Mouse (Mus musculus): ENCODE data around the gene Spata18. TPM values are rescaled to one million over a fixed set of nuclear protein-coding genes. Genes with fewer than 3 reads are reported as not detected.

Spata18 gene
- polyA plus RNA-seq, 1 experiment from 2014 or later = 0.16 TPM

DNA sequence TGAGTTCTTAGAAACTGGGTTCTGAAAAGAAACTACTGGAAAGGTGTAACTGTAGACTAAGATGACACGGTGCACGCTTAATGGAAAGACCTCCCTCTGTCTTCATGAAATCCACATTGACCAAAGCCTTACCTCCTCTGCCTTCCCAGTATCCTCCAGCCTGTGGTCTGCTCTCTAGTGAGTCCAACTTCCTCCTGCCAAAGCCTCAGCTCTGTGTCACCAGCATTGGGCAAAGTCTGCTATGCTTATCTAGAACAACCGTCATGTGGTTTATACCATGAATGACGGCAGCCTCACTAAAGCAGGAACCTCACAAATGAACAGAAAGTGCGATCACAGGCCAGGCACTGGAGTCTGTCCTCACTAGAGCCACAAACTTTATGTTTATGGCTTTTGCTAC, 21.0 kb upstream of the Spata18 start:
- no peaks in the 10 kb centered on the region for H3K9me3 ChIP-seq
- no peak overlapping the region for H3K4me3 ChIP-seq
- 43% methylated on average over 5 of the region's 5 CpGs for WGBS
- no peak overlapping the region for H3K27ac ChIP-seq (replicated peaks)
- peaks cover 21% of the 10 kb centered on the region for H3K4me1 ChIP-seq
- H3K9ac ChIP-seq = no peak overlapping the region
- ATAC-seq (ENCODE audit: extremely low read depth, insufficient number of reproducible peaks, low FRiP score, low TSS enrichment) = no peak
- H3K36me3 ChIP-seq = peaks cover 16% of the 10 kb centered on the region
- H3K4me2 ChIP-seq = peak overlapping the region; percentile 18; the same call in 1 of the 2 replicates
- no peaks in the 10 kb centered on the region for H3K27me3 ChIP-seq (replicated peaks)

- no peak for ATAC-seq (ENCODE audit: extremely low read depth, insufficient number of reproducible peaks, low FRiP score, low TSS enrichment)
- 66% methylated on average over 10 of the region's 10 CpGs for WGBS
- Histone ChIP-seq H3K9me3 (no peaks in the 10 kb centered on the region), H3K36me3 (peaks cover 23% of the 10 kb centered on the region), H3K9ac (no peak overlapping the region), H3K4me2 (no peak overlapping the region), H3K27me3 (replicated peaks) (no peaks in the 10 kb centered on the region), H3K27ac (replicated peaks) (no peak overlapping the region), H3K4me1 (peaks cover 16% of the 10 kb centered on the region), H3K4me3 (no peak overlapping the region)
Measured at GRCm38 (mm10) chr5:73631001-73631558, 20.1 kb upstream of the Spata18 start.

DNA sequence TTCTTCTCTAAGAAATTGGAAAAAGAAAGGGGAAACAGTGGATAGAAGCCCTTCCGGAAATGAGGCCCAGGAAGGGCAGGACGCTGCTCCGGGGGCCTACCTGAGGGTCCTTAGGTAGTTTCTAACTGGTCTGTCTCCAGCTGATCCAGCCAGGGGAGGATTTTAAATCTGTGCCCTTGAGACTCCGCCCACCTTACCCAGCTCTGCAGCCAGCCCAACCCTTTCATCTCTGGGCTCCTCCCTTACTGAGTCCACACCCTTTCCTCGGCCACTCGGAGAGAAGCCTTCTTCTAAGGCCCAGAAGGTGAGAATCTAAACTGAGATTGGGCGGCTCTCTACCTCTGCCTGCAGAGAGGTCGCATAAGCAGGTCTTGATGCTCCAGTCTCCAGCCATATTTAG, 18.9 kb upstream of the Spata18 start, which contains the start of gene Lrrc66:
TSS of gene Lrrc66 (minus strand) at position 236 of the 400 bp plus-strand sequence.
- Histone ChIP-seq H3K9ac (no peak within 1 kb of the TSS), H3K36me3 (peaks cover 29% of the 10 kb centered on the region), H3K27me3 (replicated peaks) (no peaks in the 10 kb centered on the region), H3K4me2 (no peak within 1 kb of the TSS), H3K9me3 (no peaks in the 10 kb centered on the region), H3K4me1 (peaks cover 19% of the 10 kb centered on the region), H3K4me3 (no peak within 1 kb of the TSS), H3K27ac (replicated peaks) (no peak within 1 kb of the TSS)
- ATAC-seq (ENCODE audit: extremely low read depth, insufficient number of reproducible peaks, low FRiP score, low TSS enrichment) = no peak
- 70% methylated on average over 8 of the region's 8 CpGs for WGBS

DNA sequence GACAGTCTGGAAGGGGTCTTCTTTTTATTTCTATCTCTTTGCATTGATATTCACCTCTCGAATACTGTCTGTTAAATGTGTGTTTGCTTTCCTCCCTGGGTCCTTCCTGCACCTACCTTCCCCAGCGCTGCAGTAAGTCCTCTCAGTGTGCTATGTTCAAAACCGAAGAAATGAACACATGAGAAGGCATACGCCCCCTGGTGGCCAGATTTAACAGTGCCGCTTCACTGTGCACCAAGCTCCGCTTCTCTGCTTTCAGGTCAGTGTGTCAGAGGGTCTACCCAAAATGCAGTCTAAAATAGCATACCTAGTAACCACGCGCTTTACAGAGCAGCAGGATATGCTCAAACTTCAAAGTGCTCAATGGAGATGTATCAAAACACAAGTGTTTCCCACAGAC, 18.0 kb upstream of the Spata18 start:
- ATAC-seq (ENCODE audit: extremely low read depth, insufficient number of reproducible peaks, low FRiP score, low TSS enrichment) = no peak
- WGBS = 54% methylated on average over 8 of the region's 8 CpGs

DNA sequence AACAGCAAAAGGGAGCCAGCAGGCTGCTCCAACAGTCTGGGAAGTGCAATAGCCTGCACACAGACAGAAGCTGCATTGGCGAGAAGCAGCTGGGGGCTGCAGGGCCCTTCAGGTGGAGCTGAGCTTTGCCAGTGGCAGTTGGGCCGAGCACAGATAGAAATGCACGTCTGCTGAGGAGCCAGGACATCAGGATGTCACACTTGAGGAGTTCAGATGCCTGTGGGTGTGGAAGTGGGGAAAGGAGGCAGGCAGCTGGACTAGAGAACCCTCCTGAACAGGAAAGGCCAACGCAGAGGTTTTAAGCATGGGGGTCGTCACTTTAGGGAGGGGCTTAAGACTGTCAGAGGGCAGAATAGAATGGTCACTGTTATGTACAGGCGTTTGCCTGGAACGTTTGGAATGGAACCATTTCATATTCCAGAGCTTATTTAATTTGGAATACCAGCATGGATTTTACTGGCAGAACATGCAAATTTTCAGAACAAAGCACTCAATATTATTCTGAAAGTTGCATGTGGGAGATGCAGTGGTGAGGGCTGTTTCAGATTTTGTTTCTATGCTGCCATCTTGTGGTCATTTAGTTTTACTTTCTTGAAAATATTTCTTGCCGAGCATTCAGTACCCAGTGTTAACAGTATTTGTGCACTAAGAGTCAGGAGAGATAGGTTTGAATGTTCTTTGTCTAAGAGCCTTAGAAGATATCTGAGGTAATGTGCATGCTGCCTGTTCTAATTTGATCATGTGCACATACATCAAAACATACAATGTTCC, 13.7 kb upstream of the Spata18 start:
- H3K4me2 ChIP-seq = peak overlapping the region; percentile 11; the same call in 1 of the 2 replicates
- H3K4me3 ChIP-seq = no peak overlapping the region
- no peaks in the 10 kb centered on the region for H3K27me3 ChIP-seq (replicated peaks)
- peaks cover 11% of the 10 kb centered on the region for H3K4me1 ChIP-seq
- 33% methylated on average over 8 of the region's 8 CpGs for WGBS
- no peak for ATAC-seq (ENCODE audit: extremely low read depth, insufficient number of reproducible peaks, low FRiP score, low TSS enrichment)
- no peaks in the 10 kb centered on the region for H3K9me3 ChIP-seq
- H3K36me3 ChIP-seq = peaks cover 59% of the 10 kb centered on the region
- H3K9ac ChIP-seq = no peak overlapping the region
- no peak overlapping the region for H3K27ac ChIP-seq (replicated peaks)

More for the DNA sequence above, 18.0 kb upstream of the Spata18 start:
- H3K27ac ChIP-seq (replicated peaks) = no peak overlapping the region
- no peaks in the 10 kb centered on the region for H3K9me3 ChIP-seq
- no peak overlapping the region for H3K9ac ChIP-seq
- no peak overlapping the region for H3K4me2 ChIP-seq
- no peak overlapping the region for H3K4me3 ChIP-seq
- H3K27me3 ChIP-seq (replicated peaks) = no peaks in the 10 kb centered on the region
- peaks cover 23% of the 10 kb centered on the region for H3K4me1 ChIP-seq
- H3K36me3 ChIP-seq = peaks cover 32% of the 10 kb centered on the region

DNA sequence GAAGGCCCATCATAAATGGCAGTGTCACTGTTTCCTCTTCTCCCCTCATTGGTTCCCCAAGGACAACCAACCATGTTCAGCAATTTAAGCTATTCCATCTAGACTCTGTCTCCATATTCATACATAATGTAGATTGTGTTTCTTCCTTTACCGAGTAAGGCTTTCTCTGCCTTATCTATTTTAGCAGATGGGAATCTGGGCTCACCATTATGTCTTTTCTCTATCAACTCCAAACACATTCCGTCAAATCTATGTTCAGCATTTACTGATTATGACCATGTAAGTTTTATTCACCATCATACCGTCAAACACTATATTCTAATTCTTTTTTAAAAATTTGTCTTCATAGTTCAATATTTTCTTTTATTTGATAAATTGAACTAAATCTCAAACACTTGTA, 10.1 kb upstream of the Spata18 start:
- H3K9me3 ChIP-seq = no peaks in the 10 kb centered on the region
- ATAC-seq (ENCODE audit: extremely low read depth, insufficient number of reproducible peaks, low FRiP score, low TSS enrichment) = no peak
- H3K36me3 ChIP-seq = peaks cover 45% of the 10 kb centered on the region
- no peak overlapping the region for H3K4me3 ChIP-seq
- H3K9ac ChIP-seq = no peak overlapping the region
- no peak overlapping the region for H3K27ac ChIP-seq (replicated peaks)
- WGBS = 84% methylated on average over 3 of the region's 3 CpGs
- peaks cover 11% of the 10 kb centered on the region for H3K4me1 ChIP-seq
- no peak overlapping the region for H3K4me2 ChIP-seq
- H3K27me3 ChIP-seq (replicated peaks) = peaks cover 4% of the 10 kb centered on the region; the same call in 1 of the 2 replicates

DNA sequence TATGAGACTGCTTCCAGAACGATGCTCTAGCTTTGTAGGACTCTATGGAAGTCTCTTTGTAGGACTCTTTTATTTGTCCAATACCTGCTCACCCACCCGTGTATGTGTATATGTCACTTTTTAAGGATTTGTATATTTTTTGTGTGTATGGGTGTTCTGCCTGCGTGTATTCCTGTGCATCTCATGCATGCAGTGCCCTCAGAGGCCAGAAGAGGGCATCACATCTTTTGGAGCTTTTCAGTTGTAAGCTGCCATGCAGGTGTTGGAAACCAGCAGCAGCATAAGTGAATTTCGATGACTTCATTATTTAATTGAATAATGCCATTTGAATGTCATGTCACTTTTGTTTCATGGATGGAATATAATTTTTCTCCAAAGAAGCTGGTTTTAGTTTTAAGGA, 9.1 kb upstream of the Spata18 start:
- H3K27ac ChIP-seq (replicated peaks) = no peak overlapping the region
- no peak overlapping the region for H3K4me3 ChIP-seq
- H3K9ac ChIP-seq = no peak overlapping the region
- H3K36me3 ChIP-seq = peaks cover 41% of the 10 kb centered on the region
- peaks cover 20% of the 10 kb centered on the region for H3K4me1 ChIP-seq
- H3K4me2 ChIP-seq = no peak overlapping the region
- 80% methylated on average over 4 of the region's 4 CpGs for WGBS
- H3K27me3 ChIP-seq (replicated peaks) = peaks cover 4% of the 10 kb centered on the region; the same call in 1 of the 2 replicates
- no peaks in the 10 kb centered on the region for H3K9me3 ChIP-seq
- ATAC-seq (ENCODE audit: extremely low read depth, insufficient number of reproducible peaks, low FRiP score, low TSS enrichment) = no peak

GRCm38 (mm10) chr5:73647261-73647900, 3.8 kb upstream of the Spata18 start, which contains the start of gene Sgcb:
TSS of gene Sgcb (minus strand) at chr5:73647790.
- peak within 1 kb of the TSS; percentile 71 for H3K27ac ChIP-seq (replicated peaks)
- peak; percentile 78 for ATAC-seq (ENCODE audit: extremely low read depth, insufficient number of reproducible peaks, low FRiP score, low TSS enrichment)
- H3K4me2 ChIP-seq = peak within 1 kb of the TSS; percentile 88
- peaks cover 52% of the 10 kb centered on the region for H3K27me3 ChIP-seq (replicated peaks)
- H3K36me3 ChIP-seq = peaks cover 11% of the 10 kb centered on the region
- peak within 1 kb of the TSS; percentile 66 for H3K4me3 ChIP-seq
- H3K9me3 ChIP-seq = no peaks in the 10 kb centered on the region
- peaks cover 35% of the 10 kb centered on the region for H3K4me1 ChIP-seq
- WGBS = under 1% methylated on average over 62 of the region's 62 CpGs
- peak within 1 kb of the TSS; percentile 83 for H3K9ac ChIP-seq

DNA sequence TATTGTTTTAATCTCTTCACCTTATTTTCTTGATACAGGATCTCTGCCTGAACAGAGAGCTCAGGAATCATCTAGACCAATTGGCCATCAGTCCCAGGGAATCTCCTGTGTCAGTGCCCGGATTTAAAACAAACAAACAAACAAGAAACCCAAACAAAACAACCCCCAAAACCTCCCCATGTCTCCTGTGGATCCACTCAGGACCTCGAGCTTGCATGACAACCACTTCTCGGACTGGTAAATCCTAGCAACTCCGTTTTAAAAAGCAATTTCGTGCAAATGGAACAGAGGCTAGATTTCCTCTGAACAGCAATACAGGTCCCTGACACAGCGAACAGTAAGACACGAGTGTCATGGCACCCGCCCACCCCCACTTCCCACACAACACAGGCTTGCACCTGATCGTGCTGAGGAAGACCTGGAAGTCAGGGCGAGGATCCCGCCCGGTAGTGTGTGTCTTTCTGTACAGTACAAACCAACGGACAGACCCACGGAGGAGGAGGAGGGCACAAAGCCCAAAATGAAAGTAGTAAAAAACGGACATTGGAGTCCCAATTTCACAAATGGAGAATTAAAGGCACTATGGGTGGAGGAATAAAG, 714 bp upstream of the Spata18 start:
- no peak for ATAC-seq (ENCODE audit: extremely low read depth, insufficient number of reproducible peaks, low FRiP score, low TSS enrichment)
- no peaks in the 10 kb centered on the region for H3K9me3 ChIP-seq
- no peak overlapping the region for H3K27ac ChIP-seq (replicated peaks)
- no peaks in the 10 kb centered on the region for H3K36me3 ChIP-seq
- 2% methylated on average over 15 of the region's 15 CpGs for WGBS
- peak overlapping the region; percentile 68 for H3K4me3 ChIP-seq
- H3K27me3 ChIP-seq (replicated peaks) = peaks cover 77% of the 10 kb centered on the region
- H3K4me1 ChIP-seq = peaks cover 35% of the 10 kb centered on the region
- peak overlapping the region; percentile 98 for H3K4me2 ChIP-seq
- H3K9ac ChIP-seq = peak overlapping the region; percentile 76

DNA sequence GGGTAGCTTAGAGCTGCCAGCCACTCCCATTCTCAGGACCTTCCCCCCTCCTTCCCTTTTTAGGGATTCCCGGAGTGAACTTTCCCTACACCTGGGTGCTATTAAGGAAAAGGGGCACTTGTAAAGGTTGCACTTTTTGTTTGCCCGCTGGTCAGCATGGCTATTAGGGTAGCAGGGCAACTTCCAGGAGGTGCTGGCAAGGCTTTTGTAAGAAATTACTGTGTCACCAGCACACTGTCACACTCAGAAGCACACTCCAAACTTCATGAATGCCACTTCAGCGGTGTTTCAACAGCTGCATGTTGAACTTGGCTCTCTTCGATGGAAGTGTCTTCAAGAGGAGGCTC, 649 bp downstream of the Spata18 start:
- Histone ChIP-seq H3K36me3 (no peaks in the 10 kb centered on the region), H3K9ac (peak overlapping the region; percentile 76; the same call in 1 of the 2 replicates), H3K27me3 (replicated peaks) (peaks cover 83% of the 10 kb centered on the region), H3K9me3 (no peaks in the 10 kb centered on the region), H3K4me3 (peak overlapping the region; percentile 68), H3K4me2 (peak overlapping the region; percentile 98), H3K4me1 (peaks cover 28% of the 10 kb centered on the region), H3K27ac (replicated peaks) (no peak overlapping the region)
- no peak for ATAC-seq (ENCODE audit: extremely low read depth, insufficient number of reproducible peaks, low FRiP score, low TSS enrichment)
- WGBS = 2% methylated on average over 4 of the region's 4 CpGs

DNA sequence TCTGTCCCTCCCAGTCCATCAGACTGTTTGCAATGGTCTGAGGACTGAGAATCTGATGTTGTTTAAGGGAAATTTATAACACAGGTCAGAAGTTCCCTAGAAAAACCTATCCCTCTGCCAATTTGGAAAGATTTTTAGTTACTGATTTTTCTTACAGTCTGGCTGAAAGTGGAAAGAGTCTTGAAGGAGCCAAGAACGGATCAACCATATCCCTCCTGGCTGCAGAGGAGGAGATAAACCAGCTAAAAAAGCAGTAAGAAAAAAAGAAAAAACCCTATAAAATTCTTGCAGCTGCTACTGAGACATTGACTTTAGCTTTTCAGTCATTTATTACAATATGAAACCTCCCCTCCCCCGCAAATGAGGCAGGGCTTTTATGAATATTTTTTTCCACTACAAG, 15.5 kb downstream of the Spata18 start:
- Histone ChIP-seq H3K36me3 (no peaks in the 10 kb centered on the region), H3K4me2 (no peak overlapping the region), H3K4me1 (0 out of 2 replicates have a peak, but pooled peaks cover 6% of the 10 kb centered on the region), H3K27ac (replicated peaks) (no peak overlapping the region), H3K27me3 (replicated peaks) (peaks cover 18% of the 10 kb centered on the region), H3K9ac (no peak overlapping the region), H3K4me3 (no peak overlapping the region), H3K9me3 (no peaks in the 10 kb centered on the region)
- no peak for ATAC-seq (ENCODE audit: extremely low read depth, insufficient number of reproducible peaks, low FRiP score, low TSS enrichment)
- 55% methylated on average over 2 of the region's 2 CpGs for WGBS

All from heart, embryonic 13.5 days (tissue).